Mouse (Mus musculus) mouse trophoblast stem cell (cell line): ENCODE measurements at regions not wholly inside any gene's neighbourhood (a gene's known extent, or its start where the extent isn't known, plus 50 kb on each side); places are given as distances from the start of the nearest gene placed in this dataset.
"Not testable (repeated sequence)": the region's sequence is repeated elsewhere in the genome, so short reads cannot be mapped to it uniquely, and the experiment has no call there.

Experiments used
- in situ Hi-C, 2 experiments: fragments of 300-500 bp; cut with MseI, MboI; formaldehyde crosslinking; loops; 2 replicates in 1 of 2; 3 replicates in 1 of 2; pipeline ENCODE4 v1.15.1; 2025

DNA sequence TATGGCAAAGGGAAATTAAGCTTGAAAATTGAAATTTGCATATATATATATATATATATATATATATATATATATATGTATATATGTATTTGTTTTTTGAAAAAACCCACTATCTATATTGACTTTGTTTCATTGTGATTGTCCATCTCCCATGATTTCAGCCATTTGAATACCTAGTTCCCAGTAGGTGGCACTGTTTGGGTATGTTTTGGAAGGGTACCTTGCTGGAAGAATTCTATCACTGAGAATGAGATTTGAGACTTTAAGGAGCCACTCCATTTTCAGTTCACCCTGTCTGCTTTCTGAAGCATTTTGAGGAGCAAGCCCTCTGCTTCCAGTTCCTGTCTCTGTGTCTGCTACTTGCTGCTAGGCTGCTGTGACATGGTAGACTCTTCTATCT is 72.8 kb upstream of the Ugt8a start:
- in situ Hi-C loops, result loop anchor here (25.0 kb wide), 1 partner anchor 401 kb away; no protein-coding TSS in a partner anchor

DNA sequence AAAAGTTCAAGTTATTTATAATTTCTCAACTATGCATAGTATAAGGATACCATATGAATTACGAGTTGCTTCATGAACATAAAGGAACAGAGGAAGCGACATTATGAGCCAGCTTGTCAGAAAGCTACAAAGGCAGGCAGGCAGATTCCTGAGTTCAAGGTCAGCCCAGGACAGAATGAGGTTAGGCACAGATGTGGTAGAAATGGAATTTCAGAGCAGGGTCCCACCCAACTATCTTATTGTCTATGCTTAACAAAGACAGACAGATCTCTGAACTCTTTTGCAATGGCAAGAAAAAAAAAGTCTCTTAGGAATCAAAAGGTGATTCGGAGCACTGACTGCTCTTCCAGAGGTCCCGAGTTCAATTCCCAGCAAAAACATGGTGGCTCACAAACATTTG is 77.7 kb upstream of the Ugt8a start:
- in situ Hi-C loops, result loop anchor here (25.0 kb wide), 1 partner anchor 396 kb away; no protein-coding TSS in a partner anchor

DNA sequence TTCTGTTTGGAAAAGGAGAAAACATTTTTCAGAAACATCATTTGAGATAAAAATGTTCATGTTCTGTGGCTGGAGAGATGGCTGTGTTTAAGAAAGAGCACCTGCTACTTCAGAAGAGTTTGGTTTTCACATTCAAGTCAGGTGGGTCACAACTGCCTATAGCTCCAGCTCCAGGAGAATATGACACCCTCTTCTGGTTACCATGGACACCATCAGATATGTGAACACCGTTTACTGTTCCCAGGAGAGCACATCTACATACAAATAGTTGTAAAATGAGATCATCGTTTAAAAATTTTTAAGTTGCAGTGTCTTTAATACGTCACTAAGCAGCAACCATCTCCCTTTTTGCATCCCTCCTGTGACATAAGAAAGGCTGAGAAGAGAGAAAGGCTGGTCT is 105.9 kb upstream of the Ugt8a start:
- in situ Hi-C loops, result no loop called here

DNA sequence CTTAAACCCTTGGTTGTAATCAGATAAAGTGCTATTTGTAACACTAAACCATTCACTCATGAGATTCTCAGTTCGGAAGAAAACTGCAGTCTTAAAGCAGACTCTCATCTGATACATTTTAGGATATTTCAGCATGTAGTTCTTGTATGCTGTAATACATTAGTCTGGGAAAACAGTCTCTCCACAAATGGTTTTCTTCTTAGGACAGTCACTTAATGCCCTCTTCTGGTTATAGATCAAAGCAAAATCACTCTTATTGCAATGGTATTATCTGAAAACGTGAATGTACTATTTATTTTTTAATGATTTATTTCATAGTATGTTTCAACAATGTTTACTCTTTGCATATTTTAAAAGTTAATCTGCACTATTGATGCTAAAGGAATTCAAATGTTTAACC is 106.4 kb upstream of the Ugt8a start:
- in situ Hi-C loops, result no loop called here

DNA sequence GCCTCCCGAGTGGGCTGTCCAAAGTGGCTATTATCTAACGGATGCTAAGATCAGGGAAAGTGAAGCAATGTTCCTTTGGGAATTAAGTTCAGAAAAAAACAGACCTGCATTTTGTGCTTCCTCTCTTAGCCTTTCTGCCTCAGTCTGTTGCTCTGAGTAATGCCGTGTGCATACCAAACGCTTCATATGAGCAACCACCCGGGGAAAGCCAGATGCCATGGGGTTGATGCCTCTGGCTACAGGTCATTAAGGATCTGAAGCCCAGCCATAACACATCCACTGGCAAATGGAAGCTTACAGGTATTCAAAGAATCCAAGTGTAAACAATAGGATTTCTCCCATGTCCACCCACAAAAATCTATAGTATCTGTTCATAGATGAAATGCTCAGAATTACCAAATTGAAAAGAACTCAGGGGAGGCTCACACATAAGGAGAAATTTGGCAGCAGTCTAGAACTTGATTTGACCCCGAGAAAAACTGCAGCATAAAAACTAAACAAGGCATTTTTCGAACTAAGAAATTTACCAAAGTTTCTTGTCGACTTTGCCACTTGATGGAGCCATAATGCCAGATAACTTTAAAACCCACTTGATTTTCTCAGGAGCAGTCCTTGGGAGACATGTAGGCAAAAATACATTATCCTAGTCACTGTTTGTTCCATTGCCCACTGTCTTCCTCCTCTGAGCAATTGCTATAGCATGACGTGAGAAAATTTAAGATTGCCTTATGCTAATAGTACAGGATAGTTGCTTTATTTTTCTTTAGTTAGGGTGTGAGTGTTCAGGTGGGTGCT is 107.8 kb upstream of the Ugt8a start:
- in situ Hi-C loops, result no loop called here

DNA sequence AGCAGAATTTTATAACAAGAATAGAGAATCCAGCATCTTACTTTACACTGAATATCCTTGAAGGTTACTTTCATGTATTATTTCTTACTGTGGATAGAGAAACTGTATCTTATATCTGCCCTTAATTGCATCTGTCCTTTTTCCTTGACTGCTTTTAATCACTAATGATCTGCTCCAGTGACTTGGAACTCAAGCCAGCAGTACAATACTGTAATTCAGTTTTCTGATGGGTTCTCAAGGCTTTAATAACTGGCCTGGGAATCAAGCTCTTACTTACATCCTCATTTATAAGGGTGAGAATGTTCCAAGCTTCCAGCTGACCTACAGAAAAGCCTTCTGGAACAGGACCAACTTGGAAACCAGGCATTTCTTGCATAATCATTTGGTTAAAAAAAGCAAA is 120.2 kb upstream of the Ugt8a start:
- in situ Hi-C loops, result no loop called here

DNA sequence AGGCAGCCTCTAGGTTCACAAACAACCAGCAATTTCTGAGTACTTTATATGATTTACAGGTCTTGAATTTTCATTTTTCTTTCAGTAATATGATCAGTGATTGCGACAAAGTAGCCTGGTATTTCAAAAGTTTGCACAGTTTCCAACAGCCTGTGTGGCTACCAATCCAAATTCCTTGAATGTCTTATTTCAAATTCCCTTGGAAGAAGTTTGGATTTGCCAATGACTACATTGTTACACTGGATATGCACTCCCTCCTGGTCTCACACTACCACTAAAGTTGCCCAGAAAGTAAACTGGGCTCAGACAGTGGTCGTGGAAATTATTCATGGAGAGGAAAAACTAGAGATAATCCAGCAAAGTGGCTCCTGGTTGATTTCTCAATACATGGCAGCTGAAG is 166.7 kb upstream of the Ugt8a start:
- in situ Hi-C loops, result no loop called here

DNA sequence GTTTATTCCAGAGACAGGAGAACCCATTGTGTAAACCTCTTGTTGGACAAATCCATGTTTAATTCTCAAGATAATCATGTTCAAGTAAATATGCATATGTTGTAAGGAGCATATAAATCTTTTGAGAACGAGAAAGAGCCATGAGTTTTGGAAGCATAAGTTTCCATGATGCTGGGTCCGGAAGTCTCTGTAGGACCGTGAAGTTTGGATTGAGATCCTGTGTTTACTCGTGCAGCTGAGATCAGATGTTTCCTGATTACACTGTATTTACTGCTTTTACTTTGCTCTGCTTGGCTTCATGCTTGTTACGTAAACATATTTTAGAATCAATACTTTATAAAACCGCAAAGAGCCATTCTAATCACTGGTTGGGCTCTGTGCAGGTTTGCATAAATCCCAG is 171.0 kb upstream of the Ugt8a start:
- in situ Hi-C loops, result no loop called here

DNA sequence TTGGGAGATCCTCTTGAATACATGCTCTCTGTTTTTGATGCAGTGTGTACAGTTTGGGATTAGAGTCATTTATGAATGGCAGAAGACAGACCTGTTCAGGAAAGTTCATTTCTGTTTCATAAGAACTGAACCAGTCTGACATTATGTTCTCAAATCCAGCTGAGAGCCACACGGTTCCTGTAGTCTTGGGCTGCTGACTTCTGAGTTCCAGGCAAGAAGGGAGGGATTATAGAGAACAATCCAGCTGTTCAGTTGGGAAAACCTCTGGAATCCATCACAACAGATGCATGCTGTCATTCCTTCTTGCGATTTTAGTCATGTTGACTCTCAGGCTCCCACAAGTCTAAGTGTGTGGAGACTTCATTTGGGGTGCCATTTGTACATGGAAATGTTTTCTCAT is 179.4 kb upstream of the Ugt8a start:
- in situ Hi-C loops, result no loop called here

DNA sequence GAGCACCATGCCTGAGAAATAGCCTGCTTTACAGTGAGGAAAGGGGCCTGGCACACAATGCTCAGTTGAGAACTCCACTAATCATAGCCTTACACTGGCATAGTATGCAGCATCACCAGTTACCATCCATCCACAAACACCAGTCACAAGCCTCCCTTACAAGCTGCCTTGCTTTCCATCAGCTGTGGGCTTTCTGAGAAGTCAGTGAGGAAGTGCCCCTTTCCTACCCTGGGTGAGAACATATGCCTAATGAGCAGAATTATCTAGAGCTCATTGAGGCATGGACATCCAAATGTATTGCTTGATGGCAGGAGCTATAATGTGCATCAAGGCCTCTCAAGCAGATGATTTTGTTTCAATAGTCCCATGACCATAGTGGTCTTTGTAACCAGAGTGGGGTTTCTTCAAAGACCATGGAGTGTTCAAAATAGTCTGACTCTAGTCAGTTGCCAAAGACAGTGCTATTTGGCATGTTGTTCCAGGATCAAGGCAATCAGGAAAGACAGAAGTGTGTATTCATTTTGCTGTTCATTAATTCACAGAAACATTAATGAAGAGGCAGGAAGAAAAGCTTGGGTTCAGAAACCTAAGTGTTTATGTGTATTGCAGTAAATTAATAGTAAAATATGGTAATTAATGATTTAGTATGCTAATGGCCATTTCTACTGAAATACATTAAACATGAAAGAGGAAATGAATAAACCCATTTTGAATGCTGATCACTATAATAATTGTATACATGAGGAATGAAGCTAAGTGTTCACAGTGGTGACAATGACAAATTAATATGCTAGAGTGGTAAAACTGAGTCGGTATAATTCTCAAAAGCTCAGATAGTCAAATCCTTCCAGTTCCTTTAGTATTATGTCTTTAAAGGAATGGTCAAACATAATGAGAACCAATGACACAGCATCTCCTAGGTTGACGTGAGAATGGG is 184.2 kb upstream of the Ugt8a start:
- in situ Hi-C loops, result no loop called here

DNA sequence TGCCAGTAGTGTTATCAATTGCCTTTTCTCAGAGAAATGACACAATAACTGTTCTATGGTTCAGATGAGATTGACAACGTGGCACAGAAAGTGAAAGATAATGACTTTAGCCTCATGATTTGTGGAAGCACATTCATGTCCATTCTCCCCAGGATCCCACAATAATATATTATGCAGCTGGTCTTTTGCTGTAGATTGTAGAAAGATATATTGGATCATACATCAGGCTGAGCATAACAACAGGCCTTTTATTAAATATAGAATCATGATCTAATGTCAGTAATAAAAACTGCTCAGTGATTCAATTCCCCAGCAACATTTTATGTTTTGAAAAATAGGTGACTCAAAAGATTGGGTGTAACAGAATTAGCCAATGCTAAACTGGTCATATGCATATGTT is 196.9 kb upstream of the Arsj start:
- in situ Hi-C loops, result no loop called here

DNA sequence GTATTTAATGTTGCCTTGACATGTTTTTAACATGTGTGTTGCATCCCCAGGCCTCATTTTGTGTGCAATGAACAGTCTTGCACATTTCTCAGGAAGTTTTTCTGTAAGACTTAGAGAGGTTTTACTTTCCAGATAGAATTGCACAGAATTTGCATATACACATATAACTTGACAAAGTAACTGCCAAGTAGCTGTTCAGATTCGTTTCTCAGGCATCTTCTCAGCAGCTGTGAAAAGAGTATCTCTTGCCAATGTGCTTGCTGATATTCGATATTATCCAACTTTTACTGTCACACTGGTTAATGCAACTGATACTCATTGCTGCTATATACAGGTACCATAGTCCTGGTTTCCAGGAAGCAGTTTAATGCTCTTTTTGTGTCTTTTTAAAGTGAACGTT is 154.5 kb upstream of the Arsj start:
- in situ Hi-C loops, result no loop called here

DNA sequence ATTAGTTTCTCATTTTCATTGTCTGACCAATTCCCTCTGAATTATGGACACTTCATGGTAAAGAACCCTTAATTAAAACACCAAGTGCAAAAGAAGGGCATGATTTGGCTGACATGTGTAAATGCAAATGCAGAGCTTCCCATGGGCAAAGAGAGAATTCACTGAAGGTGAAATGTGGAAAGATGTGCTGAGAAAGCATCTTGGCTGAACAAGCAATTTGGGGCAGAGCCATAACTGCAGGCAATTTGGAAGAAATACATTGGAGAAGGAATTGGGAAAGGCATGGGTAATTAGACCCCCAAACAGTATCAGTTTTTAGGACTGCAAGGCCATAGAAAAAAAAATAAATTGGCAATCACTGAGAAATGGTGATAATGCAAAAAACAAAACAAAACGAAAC is 153.3 kb upstream of the Arsj start:
- in situ Hi-C loops, result no loop called here

DNA sequence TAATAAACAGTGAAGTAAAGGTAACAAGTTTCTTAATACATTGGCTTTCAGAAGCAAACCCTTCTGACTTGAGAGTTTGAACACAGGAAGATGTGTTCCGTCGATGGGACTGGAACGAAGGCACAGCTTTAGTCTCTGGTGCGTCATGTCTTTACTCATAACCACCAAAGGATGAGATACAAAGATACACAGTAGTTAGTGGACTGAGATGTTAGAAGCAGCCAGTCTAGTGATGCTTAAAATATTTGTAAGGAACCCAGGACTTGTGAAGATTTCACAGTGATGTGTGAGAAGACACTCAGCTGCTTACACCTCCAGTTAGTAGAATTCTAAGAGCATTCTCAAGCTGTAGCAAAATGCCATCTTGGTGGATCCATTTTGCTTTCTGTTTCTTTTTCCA is 135.9 kb upstream of the Arsj start:
- in situ Hi-C loops, result no loop called here

DNA sequence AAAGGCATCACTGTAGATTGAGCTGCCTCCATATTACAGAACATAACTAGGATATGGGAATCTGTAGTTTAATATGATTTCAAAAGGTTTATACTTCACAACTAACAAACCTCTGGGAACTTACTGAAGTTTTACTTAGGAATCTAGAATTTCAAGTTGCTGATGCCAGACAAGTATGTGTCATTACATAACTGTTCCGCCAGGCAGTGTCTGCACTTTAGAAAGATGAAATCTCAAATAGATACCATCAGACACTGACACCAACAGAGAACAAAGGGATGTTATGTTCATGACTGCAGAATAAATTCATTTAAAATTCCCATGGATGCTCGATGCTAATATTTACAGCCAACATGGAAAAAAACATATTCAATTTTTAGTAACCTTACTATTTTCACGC is 117.7 kb upstream of the Arsj start:
- in situ Hi-C loops, result no loop called here

DNA sequence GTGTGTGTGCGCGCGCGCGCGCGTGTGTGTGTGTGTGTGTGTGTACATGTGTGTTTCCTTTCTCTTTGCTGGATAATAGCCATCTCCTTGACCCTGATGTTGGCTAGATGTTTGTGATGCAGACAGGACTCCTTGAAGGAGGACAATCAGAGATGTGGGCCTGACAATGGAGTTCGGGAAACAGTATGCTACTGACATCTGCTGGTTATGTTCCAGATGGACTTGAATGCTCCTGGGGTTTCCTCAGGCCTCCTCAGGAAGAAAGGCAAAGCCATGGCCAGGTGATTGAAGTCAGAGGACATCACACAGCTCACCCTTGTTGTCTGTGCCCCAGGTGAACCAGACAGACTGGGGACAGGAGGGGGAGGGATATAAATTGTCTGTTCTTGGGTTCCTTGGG is 102.2 kb upstream of the Arsj start:
- in situ Hi-C loops, result no loop called here

DNA sequence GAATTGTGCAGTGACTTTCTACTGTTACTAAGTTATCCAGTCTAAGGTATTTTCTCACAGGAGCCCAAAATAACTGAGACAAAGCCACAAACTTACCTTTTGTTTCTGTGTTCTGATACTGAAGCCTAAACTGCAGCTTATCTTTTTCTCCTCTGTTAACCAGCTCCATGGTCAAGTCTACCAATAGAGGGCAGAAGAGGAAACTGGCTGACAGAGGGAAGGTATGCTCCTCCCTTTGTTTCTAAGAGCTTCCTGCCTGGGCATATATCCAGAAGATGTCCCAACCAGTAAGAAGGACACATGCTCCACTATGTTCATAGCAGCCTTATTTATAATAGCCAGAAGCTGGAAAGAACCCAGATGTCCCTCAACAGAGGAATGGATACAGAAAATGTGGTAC is 91.5 kb upstream of the Arsj start:
- in situ Hi-C loops, result not testable (repeated sequence)

DNA sequence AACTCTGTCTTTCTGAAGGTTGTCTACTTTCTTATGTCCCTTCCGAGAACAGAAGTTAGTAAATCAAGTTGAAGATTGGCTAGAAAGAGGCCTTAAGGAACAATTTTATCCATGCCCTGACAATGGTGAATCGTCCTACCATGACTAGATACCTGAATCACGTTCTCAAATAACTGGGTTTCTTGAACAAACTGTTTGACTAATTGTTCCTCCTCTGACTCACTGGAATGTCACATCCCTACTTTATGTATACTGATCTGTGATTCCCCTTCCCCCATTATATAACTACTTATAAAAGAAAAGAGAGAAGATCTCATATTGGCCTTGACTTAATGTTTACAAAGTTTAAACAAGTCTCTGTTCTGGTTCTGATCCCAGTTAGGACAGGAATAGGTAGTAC is 89.9 kb upstream of the Arsj start:
- in situ Hi-C loops, result no loop called here

DNA sequence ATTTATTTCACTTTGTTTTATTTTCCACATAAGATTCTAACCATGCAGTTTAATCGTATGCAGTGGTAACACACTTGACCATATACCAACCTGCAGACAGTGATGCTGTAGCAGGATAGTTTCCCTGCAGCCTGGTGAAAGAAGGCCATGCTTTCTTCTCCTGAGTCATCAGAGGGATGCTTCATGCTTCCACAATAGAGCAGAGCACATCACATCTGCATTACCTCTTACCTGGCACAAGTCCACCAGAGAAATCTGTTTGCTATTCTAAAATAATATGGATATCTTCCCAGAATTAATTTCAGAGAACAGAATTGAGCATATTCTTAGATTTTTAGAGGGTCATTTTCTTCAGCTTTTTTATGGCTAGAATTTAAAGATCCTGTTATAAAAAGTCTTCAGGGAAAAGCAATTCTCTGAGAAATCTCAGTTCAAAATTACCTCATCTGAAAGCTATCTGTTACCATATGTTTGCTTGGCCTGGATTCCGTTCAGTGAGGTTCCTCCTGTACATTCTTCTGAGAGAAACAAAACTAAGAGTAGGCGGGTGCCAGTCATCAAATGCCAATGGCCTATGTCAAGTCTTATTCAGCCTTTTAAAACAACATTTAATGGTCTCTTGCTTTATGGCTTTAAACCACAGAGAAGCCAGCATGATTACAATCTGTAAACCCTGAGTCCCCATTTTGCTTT is 87.3 kb upstream of the Arsj start:
- in situ Hi-C loops, result no loop called here

DNA sequence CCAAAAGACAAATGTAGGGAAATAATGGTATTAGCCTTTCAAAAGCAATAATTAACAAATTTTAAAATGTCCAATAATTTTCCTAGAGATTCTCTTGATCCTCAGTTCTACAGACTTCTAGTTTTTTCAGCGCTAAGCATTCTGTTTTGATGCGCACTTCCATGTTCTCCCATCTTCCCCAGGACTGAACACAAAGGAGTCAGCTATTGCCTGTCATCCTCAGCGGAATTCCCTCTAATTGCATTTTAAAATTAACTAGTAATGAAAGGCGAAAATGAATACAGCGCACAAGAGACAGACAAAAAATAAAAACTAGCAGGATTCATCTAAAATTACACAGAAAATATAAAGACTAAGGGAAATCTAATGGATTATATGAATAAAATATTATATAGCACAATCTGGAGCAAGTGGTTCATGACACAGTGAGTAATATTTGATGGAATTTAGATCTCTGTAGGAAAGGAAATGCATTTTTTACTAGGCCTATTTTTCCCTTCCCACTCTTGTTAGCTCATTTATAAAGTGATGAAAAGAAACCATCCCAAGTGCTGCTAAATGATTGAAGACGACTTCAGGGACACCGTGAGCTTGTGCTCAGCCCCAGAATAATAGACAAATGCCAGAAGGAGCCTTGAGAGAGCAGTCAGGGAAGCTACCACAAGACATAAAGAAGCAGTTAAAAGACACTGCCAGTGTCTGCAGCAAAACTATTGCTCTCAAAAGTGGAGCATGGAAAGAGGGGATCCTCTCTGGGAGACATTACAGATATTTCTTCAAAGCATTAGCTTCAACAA is 79.0 kb upstream of the Arsj start:
- in situ Hi-C loops, result no loop called here

DNA sequence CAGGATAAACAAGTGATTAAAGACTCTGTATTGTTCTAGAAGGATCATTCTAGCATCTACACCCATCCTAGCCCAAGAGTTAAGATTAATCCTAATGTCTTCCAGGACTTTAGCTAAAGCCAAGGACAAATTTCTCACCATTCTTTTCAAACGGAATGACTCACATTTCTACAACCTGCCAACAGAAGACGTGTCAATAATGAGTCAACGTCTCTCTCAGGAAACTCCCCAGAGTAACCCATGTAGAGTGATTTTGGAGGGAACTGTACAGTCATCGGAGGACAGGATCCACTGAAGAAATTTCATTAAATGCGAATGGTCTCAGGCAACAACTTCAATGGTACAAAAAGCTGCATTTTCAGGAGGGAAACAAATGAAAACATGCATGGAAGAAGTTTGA is 71.2 kb upstream of the Arsj start:
- in situ Hi-C loops, result no loop called here

DNA sequence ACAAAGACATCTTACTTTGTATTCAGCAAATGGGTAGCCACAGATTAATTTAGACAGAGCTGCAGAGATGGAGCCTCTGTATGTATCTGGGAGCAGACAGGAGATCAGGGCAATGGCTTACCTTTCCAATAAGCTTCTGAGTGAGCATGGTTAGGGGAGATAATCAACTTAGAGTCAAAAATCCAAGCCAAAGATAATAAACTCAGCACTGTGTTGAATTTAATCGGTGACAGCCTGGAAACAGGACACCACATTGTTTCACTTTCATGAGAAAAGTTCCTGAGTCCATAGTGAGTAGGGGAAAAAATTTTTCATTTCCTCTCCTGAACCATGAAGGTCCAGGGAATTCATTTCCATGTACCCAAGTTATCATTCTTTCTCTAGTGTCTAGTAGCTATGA is 70.7 kb upstream of the Arsj start:
- in situ Hi-C loops, result no loop called here
